Mouse (Mus musculus) retina, adult 2 months (tissue): ENCODE data around the gene Alkbh5.

Experiments
- DNase-seq: peaks from one replicate; pipeline ENCODE4 v3.0.0-alpha.2; 2012; ENCODE audit warnings: low read depth, low spot score

Alkbh5 gene

DNA sequence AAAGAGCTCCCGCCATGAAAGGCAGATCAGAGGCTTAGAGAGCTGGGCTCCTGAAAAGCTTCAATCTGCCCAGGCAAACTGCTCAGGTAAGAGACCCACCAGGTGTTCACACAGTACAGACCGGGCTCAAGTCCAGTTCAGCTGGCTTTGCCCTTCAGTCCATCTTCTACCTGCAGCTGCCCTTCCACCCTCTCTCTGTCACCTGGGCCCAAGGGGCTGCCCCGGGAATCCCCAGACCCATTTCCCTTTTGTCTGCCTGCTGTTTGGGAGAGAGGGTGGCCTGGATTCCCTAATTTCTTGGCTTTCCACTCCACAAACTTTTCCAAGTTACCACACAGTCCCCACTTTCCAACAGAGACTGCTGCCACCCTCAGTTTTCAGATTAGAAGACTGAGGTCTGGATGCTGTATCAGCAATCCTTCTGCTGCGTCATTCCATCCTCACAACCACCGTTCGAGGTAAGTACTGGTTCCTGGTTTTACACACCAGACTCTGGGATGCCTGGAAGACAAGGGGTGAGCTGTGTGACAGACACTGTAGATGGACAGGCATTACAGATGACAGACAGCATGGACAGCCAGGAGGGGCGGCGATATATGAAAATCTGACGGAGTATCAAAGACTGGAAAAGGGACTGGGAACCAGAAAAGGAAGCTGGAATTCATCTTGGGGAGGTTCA is at the start of gene Alkbh5:
Gene Alkbh5, plus strand, starts transcription at position 202 of the 679 bp plus-strand sequence.
- DNase-seq, result no peak

DNA sequence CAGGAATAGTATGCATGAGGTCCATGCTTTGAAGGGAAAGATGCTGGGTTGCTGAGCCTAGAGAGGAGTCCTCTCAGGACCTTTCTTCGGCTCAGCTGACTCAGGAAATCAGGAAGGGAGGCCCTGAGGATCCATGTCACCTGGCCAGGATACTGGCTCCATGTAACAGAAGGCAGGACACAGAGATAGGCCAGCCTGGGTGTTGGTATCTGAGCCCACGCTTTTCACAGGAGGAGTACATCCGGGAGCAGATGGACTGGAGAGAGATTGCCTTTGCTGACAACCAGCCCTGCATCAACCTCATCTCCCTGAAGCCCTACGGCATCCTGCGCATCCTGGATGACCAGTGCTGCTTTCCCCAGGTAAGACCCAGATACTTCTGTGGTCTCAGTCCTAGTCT is 43.5 kb upstream of the Alkbh5 start:
- DNase-seq, result no peak

GRCm38 (mm10) chr11:60495692-60496091 is 40.5 kb upstream of the Alkbh5 start:
- no peak for DNase-seq

DNA sequence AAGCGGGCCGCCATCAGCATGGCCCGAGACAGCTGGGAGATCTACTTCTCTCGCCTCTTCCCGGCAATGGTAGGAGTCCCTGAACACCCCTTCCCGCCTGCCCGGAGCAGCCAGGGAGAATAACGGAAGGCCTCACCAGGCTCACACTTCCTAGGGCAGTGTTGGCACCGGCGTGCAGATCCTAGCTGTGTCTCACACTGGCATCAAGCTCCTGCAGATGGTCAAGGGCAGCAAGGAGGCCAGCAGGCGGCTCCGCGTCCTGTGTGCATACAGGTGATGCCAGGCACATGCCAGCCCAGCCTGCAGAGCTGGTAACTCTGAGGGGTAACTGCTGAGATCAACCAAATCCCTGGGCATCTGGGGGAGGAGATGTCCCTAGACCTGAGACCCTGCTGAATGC is 28.9 kb upstream of the Alkbh5 start:
- no peak for DNase-seq

- DNase-seq, result no peak
Observed at GRCm38 (mm10) chr11:60508950-60509349, 27.2 kb upstream of the Alkbh5 start.

DNA sequence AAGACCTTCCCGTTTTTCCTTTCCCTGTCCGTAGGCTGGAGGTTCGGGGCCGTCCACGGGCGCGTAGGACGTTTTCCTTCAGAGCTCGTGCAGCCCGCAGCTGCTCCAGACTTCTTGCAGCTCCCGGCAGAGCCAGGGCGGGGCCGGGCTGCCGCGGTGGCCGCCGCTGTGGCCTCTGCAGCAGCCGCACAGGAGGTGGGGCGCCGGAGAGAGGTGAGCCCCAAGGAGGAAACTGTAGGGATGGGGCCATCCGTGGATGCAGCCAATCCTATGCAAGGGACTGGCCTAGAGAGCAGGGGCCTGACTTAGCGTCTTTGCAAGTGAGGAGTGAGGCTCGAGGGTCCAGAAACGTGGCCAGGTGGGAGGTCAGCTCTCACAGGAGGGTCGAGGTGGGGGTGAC is 26.7 kb upstream of the Alkbh5 start:
- no peak for DNase-seq

DNA sequence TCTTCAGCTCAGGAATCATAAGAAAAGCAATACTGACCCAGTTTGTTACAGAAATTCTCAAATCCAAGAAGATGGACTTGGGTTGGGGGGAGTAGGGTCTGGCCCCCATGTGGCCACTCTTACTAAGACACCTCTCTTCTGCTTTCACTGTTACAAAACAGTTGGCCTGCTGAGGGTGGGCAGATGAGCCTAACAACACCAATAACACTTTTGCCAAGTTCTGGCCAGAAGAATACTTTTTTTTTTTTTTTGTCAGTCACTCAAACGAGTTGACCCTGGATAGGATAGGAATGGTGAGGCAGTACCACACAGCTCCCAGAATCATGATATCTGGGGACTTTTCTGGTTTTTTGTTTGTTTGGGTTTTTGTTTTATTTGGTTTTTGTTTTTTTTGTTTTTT is 24.3 kb upstream of the Alkbh5 start:
- no peak for DNase-seq

- no peak for DNase-seq
Observed at GRCm38 (mm10) chr11:60512520-60512919, 23.7 kb upstream of the Alkbh5 start.

- no peak for DNase-seq
Observed at GRCm38 (mm10) chr11:60514941-60515340, 21.2 kb upstream of the Alkbh5 start.

- DNase-seq, result no peak
Observed at GRCm38 (mm10) chr11:60518305-60518704, 17.9 kb upstream of the Alkbh5 start.

DNA sequence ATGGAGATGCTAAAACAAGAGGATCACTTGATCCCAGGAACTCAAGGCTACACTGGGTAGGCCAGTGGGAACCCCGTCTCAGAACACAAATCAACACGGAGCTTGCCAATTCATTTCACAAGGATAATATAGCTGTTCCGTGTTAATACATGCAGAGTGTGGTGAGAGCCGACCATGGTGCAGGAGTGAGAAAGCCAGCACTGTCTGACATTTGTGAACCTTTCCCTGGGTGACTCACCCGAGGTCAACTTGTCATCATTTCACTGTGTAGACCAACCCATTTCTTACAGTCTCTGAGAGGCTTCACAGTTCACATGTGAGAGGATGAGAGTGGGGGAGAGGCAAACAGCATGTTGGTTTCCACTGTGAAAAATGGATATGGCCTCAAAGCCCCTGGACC is 14.2 kb upstream of the Alkbh5 start:
- no peak for DNase-seq

- no peak for DNase-seq
Observed at GRCm38 (mm10) chr11:60522661-60523365, 13.4 kb upstream of the Alkbh5 start.

- no peak for DNase-seq
Observed at GRCm38 (mm10) chr11:60526461-60526860, 9.7 kb upstream of the Alkbh5 start.

- DNase-seq, result no peak
Observed at GRCm38 (mm10) chr11:60535676-60536075, 505 bp upstream of the Alkbh5 start.

- DNase-seq, result peak; percentile 86
Observed at GRCm38 (mm10) chr11:60536859-60537467, 782 bp downstream of the Alkbh5 start.

DNA sequence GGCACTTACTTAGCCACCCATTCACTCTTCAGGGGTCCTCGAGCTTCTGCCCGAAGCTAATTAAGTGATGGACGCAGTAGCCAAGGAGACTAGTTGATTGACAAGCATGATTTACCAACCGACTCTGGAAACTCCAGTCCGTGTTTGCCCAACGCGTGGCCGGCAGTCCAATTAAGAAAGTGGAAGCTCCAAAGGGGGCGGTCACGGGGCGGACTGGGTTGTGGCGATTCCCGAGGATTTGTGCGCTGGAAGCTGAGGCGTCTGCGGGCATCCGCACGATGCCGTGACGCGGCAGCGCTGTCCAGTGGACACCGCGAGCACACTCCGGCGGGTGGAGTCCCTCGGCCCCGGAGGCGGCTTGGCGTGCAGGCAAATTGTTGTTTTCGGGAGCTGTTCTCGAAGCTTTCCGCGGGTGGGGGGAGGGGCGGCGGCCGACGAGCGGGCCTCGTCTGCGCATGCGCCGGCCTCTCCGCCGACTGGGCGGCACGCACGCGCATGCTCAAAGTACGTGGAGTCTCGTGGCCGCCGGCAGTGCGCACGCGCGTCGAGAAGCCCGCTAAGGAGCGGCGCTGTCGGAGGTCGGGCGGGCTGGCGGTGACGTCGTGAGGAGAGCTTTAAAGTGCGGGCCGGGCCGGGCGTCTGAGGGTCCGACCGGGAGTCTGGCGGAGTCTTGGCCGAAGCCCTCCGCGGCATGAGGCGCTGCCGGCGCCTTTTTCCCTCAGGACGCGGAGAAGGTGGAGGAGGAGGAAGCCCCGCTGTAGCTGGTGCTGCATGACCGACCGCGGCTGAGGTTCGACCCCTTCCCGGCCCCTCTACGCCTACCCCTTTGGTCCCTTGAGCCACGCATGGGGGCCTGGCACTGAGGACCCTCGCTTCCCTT is 1.5 kb downstream of the Alkbh5 start:
- peak; percentile 96 for DNase-seq

GRCm38 (mm10) chr11:60538371-60539281 is 2.4 kb downstream of the Alkbh5 start:
- DNase-seq, result no peak

GRCm38 (mm10) chr11:60539540-60539939 is 3.4 kb downstream of the Alkbh5 start:
- no peak for DNase-seq

DNA sequence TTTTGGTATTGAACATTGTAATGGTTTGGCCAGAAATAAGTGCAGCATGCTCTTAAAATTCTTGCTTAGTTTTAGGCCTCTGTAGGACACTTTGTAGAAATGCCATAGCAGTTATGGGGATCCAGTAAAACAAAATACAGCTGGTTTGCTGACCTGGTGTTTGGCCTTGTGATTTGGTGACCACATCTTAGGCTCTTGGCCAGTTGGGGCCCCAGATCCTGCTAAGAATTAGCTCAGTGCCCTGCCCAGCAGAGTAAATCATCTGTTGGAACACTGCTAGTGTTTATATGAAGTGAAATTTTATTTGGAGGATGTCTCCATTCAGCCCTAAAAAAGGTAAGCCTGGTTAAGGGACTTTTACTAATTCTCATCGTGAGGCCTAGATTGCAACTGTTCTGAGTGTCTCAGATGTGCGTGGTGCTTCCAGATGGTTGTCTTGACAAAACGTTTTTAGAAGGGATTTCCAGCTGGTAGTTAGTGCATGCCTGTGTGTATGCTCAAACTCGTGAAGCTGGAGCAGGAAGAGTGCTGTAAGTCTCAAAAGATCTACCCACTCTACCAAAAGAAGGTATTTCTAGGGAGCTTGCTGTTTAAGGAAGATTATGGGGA is 3.9 kb downstream of the Alkbh5 start:
- no peak for DNase-seq

GRCm38 (mm10) chr11:60540761-60541160 is 4.6 kb downstream of the Alkbh5 start:
- no peak for DNase-seq
